Mouse (Mus musculus) spleen, adult 18-20 months (tissue): Measurements from ENCODE around the gene Cnbp.

Experiments
- DNase-seq, 2 experiments: peaks; one replicate each; pipeline ENCODE4 v3.0.0; 2022; ENCODE audit warnings: mixed read lengths in 2 of 2

Gene Cnbp

GRCm38 (mm10) chr6:87850900-87851614 lies at the start of gene Cnbp:
Gene Cnbp, minus strand, starts transcription at chr6:87851106.
- peak; percentile 93 to 94 for DNase-seq

DNA sequence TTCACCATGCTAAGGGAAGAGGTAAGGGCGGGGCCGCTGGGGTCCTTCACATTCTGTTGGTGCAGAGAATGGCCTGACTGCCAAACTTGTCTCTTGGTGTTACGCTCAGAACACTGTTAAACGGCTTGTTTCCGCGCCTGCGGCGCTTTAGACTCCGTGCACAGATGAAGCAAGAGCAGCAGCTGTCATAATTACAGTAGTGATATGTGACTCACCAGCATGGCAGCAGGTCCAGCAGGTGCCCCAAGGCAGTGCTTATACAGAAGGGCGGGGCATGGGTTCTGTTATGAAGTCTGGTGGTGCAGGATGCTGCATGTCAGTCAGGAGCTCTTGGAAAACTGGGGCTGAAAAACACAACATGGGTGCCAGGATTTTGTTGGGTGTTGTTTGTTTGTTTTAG lies 47.1 kb upstream of the Cnbp start:
- no peak for DNase-seq

DNA sequence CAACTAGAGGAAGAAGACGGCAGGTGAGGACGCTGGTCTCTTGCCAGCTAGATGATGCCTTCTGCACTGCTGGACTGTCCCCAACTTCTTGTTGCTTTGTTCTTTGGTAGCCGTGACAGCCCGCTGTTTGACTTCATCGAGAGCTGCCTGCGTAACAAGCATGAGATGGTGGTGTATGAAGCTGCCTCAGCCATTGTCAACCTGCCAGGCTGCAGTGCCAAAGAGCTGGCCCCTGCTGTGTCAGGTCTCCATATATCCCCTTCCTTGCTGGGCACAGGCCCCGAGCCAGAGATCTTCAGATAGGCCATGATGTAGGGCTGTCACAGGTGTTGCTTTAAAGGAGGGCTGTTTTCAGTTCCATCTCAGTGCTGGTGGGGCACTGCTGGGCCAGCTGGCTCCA lies 43.0 kb upstream of the Cnbp start:
- no peak for DNase-seq

DNA sequence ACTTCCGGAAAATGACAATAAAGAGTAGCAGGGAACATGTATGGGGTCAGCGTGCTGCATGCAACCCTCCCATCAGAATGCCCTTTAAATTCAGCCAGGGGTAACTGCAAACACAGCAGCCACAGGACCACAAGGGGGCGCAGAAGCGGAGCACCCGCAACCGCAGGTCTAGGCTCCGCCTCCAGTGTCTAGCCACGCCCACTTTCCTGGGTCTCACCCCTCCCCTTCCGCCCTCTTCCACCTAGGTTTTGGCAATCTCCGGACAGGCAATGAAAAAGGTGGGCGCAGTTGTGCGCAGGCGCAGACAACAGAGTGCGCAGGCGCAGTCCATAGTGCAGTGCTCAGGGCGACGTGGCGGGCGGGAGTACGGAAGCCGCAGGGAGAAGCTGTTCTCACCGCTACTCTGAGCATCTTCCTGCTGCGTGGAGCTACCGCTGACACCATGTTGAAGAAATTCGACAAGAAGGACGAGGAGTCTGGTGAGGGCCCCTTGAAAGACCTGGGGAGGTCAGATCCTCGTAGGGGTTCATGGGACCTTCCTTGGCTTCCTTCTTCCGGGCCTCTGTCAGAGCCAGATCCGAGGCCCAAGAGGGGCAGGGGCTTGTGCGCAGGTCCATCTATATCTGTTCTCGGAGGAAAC lies 36.8 kb upstream of the Cnbp start, which contains the start of gene Copg1:
Gene Copg1 (plus strand): TSS at position 221 of the 640 bp plus-strand sequence.
- peak; percentile 100 for DNase-seq

DNA sequence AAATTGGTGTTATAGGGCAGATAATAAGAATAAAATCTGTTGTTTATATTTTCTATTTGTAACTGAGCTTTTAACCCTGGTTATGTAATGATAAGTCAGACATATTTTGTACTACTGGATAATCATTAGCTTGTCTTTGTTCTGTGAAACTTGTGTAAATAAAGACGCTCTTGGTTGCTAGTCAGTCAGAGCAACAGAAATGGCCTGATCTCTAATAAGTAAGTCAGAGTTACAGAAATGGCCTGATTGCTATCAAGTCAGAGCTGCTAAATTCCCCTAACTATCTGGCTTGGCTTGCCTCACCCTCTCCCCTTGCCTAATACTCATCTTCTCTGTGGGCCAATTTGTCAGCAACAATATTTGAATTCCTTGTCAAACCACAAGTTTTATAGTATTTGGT lies 35.8 kb upstream of the Cnbp start:
- no peak for DNase-seq

DNA sequence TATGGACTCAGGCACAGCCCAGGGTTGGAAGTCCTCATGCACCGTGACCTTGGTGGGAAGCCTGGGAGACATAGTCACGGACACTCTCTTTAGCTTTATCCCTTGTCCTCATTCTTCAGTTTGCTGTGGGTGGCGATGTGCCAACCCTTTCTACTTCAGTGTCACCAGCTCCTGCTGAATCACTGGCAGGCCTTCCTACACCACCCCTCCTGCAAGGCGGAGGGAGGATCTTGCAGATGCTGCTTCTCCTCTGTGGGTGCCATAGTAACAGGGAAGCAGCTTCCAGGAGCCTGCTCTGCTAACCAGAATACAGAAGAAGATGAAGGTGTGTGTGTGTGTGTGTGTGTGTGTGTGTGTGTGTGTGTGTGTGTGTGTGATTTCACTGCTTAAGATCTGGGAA lies 31.9 kb upstream of the Cnbp start:
- no peak for DNase-seq

- DNase-seq: no peak
These were observed 31.3 kb upstream of the Cnbp start for GRCm38 (mm10) chr6:87882221-87882620.

DNA sequence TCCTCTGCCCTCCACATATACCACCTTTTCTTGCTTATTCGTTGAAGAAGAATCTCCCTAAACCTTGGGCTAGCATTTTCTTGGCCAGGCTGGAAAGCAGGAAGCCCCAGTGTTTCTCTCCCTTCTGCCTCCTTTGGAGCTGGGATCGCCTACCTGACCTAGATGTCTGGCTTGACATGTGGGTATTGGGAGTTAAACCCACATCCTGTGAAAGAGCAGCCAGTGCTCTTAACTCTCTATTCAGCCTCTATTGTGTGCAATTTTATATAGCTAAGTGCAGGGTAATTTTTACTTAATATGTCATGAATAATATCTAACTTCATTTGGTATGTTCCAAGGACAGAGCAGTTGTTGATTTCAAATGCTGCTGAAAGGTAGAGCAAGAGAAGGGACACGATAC lies 28.7 kb upstream of the Cnbp start:
- no peak for DNase-seq

GRCm38 (mm10) chr6:87879010-87879409 lies 28.1 kb upstream of the Cnbp start:
- DNase-seq: no peak

DNA sequence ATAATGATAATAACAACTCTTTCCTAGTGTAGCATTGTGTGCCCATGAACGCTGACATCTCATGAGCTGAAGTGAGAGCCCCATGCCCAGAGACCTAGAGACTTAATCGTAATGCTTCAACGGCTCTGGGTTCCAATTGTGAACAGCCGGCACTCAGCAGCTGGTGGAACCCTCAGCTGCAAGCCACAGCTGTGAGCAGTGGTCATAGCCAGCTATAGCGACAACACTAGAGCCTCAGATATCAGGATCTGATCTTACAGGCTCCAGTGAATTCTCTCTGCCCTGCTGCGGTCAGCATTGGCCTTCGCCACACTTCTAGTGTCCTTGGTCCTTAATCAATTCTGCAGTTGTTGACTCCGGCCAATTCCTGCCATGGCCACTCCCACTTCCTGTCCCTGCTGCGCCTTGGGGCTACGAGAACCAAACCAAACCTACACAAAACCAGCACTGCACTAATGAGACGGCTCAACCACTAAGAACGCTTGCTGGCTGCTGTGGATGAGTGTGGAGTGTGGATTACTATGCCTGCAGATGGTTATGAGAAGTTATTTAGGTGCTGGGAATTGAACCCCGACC lies 25.2 kb upstream of the Cnbp start:
- DNase-seq: peak; percentile 26 to 35

DNA sequence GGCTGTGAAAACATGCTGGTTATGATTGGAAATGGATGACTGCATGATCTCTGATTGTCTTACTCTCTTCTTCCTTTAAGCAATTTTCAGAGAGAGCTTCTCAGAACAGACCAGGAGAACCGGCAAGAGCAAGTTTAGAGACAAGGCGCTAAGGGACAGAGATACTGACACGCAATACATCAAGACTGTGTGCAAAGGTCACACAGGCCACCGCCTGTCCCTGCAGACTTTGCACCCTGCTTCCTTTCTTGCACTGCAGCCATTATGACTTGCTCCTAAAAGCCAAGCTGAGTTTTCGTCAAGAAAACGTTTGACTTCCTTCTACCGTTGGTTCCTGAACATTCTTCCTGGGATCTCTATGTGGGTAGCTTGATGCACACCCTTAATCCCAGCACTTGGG lies 24.7 kb upstream of the Cnbp start:
- no peak for DNase-seq

- no peak for DNase-seq
These were observed 24.2 kb upstream of the Cnbp start for GRCm38 (mm10) chr6:87875083-87875482.

DNA sequence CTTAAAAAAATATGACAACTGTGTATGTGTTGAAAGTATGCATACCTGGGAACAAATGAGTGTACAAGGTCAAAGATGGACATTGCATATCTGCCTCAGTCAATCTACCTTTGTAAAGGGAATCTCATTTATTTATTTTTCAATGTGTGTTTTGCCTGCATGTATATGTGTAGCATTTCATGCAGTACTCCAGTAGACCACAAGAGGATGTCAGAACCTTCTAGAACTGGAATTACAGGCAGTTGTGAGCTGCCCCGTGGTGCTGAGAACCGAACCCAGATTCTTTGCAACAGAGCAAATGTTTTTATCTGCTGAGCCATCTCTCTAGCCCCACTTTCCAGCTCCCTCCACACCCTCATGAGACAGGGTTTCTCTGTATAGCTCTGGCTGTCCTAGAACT lies 23.1 kb upstream of the Cnbp start:
- DNase-seq: no peak

- no peak for DNase-seq
These were observed 22.2 kb upstream of the Cnbp start for GRCm38 (mm10) chr6:87873104-87873503.

DNA sequence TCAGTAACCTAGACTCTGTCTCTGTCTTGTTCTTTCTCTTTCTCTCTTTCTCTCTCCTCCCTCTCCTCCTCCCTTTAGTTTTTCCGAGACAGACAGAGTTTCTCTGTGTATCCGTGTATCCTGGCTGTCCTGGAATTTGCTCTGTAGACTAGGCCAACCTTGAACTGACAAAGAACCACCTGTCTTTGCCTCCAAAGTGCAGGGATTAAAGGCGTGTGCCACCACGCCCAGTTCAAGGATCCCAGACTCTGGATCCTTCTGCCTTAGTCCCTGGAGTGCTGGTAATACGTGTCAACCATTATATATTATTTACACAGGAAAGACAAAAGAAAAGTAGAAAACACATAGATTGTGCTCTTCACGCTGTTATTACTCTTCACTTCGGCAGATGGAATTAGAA lies 20.3 kb upstream of the Cnbp start:
- DNase-seq: no peak

DNA sequence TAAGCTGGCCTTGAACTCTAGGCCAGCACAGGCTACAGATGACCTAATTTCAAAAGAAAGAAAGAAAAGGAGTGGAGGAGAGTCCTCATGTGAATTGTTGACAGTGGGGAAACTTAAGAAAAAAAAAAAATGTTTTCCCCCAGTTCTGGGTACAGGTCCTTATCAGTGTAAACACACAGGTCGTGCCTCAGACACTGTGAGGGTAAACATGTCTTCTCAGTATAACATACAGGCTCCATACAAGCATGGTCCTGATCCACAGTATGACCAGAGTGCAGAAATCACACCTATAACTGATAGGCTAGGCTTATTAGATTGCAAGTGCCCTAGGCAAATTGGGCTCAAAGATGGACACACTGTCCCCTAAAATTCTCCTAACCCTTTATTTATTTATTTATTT lies 19.5 kb upstream of the Cnbp start:
- no peak for DNase-seq

- no peak for DNase-seq
These were observed 18.1 kb upstream of the Cnbp start for GRCm38 (mm10) chr6:87868871-87869506.

GRCm38 (mm10) chr6:87867256-87867655 lies 16.4 kb upstream of the Cnbp start:
- no peak for DNase-seq

GRCm38 (mm10) chr6:87866211-87866610 lies 15.3 kb upstream of the Cnbp start:
- DNase-seq: no peak

GRCm38 (mm10) chr6:87857071-87857470 lies 6.2 kb upstream of the Cnbp start:
- DNase-seq: no peak

DNA sequence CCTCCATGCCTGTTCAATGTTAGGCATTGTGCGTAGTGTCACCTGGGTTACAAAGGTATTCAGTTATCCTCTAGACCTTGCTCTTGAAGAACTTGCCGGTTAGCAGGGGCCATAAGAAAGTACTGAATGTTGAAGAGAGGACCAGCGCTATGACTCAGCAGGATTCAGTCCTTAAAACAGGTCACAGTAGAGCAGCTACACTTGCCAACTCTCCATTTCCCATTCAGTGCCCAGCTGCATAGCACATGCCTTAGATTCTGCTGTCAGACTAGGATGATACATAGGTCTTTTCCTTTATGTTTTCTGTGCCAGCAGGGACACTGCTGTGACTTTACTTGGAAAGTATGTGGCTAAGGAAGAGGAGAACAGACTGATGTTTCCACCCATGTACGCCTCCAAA lies 2.5 kb upstream of the Cnbp start:
- DNase-seq: no peak

GRCm38 (mm10) chr6:87851871-87852270 lies 965 bp upstream of the Cnbp start:
- DNase-seq: no peak

DNA sequence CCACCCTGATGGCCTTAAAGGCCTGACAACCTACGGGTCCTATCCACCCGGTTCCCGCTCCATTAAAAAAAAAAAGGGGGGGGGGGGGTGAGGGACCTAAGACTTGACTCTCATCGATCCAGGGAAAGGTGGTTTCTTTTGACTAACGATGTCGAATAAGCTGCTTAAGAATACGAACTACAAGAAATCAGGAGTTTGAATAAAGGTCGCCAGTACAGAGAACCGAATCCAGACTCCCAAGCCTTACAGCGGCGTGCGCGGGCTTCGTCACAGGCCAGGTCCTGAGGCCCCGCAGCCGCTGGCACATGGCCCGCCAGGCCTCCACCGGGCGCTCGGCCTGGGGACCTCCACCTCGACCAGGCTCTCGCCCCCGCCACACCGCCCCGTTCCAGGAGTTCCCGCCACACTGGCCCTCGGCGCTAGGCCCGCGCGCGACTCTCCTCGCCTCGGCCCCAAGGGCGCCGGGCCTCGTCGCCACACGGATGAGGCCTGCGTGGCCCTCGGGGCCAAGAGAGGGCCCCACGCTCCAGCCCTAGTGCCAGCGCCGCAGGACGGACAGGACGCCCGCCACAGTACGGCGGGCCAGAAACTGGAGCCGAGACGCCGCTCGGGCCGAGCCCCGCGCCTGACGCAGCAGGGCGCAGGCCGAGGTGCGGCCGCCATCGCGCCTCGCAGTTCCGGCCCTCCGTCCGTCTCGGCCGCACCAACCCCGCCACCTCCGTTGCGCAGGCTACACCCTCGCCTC lies 579 bp downstream of the Cnbp start:
- peak in 1 of 2 experiments; percentile 42 for DNase-seq
